Mouse (Mus musculus): ENCODE data around the gene Cyb5r2. TPM values are rescaled to one million over a fixed set of nuclear protein-coding genes. Genes with fewer than 3 reads are reported as not detected.

Gene Cyb5r2
- 0.47 and 0.51 TPM in 2 replicates for polyA plus RNA-seq (2012; rRNA removed)

- H3K4me1 ChIP-seq (ENCODE audit: control insufficient read depth, insufficient read depth, low read length), result peaks cover 3% of the 10 kb centered on the region; the same call in 1 of the 2 replicates
- H3K4me3 ChIP-seq (replicated peaks; ENCODE audit: insufficient read depth, low read depth, low read length), result peak within 1 kb of the TSS; percentile 12
- TF ChIP-seq CTCF (IDR thresholded peaks at IDR 0.05; ENCODE audit: borderline replicate concordance, insufficient read depth, low read depth, low read length) (no peak), POLR2A (IDR thresholded peaks at IDR 0.05; ENCODE audit: borderline replicate concordance, insufficient read depth, low read length) (no peak)
- DNase-seq, result no peak
- H3K27ac ChIP-seq (ENCODE audit: insufficient read depth, low read length), result no peak within 1 kb of the TSS
- 14% methylated on average over 23 of the region's 23 CpGs for WGBS
- H3K27me3 ChIP-seq (ENCODE audit: control insufficient read depth, insufficient read depth, low read length), result no peaks in the 10 kb centered on the region
Observed at GRCm38 (mm10) chr7:107757308-107758151, at the start of gene Cyb5r2. Gene Cyb5r2, minus strand, starts transcription at chr7:107758032.

GRCm38 (mm10) chr7:107802138-107802537 is 44.3 kb upstream of the Cyb5r2 start:
- WGBS, result 62% methylated on average over 3 of the region's 3 CpGs
- no peak for DNase-seq
- Histone ChIP-seq H3K27me3 (ENCODE audit: control insufficient read depth, insufficient read depth, low read length) (no peaks in the 10 kb centered on the region), H3K4me1 (ENCODE audit: control insufficient read depth, insufficient read depth, low read length) (no peaks in the 10 kb centered on the region), H3K27ac (ENCODE audit: insufficient read depth, low read length) (no peak overlapping the region), H3K4me3 (replicated peaks; ENCODE audit: insufficient read depth, low read depth, low read length) (no peak overlapping the region)
- TF ChIP-seq CTCF (IDR thresholded peaks at IDR 0.05; ENCODE audit: borderline replicate concordance, insufficient read depth, low read depth, low read length) (no peak), POLR2A (IDR thresholded peaks at IDR 0.05; ENCODE audit: borderline replicate concordance, insufficient read depth, low read length) (no peak)

GRCm38 (mm10) chr7:107801108-107801507 is 43.3 kb upstream of the Cyb5r2 start, which contains the start of gene Ovch2:
Gene Ovch2, minus strand, starts transcription at chr7:107801208.
- H3K27ac ChIP-seq (ENCODE audit: insufficient read depth, low read length), result no peak within 1 kb of the TSS
- TF ChIP-seq CTCF (IDR thresholded peaks at IDR 0.05; ENCODE audit: borderline replicate concordance, insufficient read depth, low read depth, low read length) (no peak), POLR2A (IDR thresholded peaks at IDR 0.05; ENCODE audit: borderline replicate concordance, insufficient read depth, low read length) (no peak)

GRCm38 (mm10) chr7:107796500-107796899 is 38.7 kb upstream of the Cyb5r2 start:
- no peak for DNase-seq
- 90% methylated on average over 2 of the region's 2 CpGs for WGBS

More at GRCm38 (mm10) chr7:107801108-107801507, 43.3 kb upstream of the Cyb5r2 start, which contains the start of gene Ovch2:
- no peaks in the 10 kb centered on the region for H3K27me3 ChIP-seq (ENCODE audit: control insufficient read depth, insufficient read depth, low read length)
- H3K4me3 ChIP-seq (replicated peaks; ENCODE audit: insufficient read depth, low read depth, low read length), result no peak within 1 kb of the TSS
- WGBS, result 86% methylated on average over 2 of the region's 2 CpGs
- no peaks in the 10 kb centered on the region for H3K4me1 ChIP-seq (ENCODE audit: control insufficient read depth, insufficient read depth, low read length)
- DNase-seq, result no peak

GRCm38 (mm10) chr7:107787977-107788620 is 30.3 kb upstream of the Cyb5r2 start:
- no peak for DNase-seq
- no peak overlapping the region for H3K27ac ChIP-seq (ENCODE audit: insufficient read depth, low read length)

More at GRCm38 (mm10) chr7:107796500-107796899, 38.7 kb upstream of the Cyb5r2 start:
- Histone ChIP-seq H3K4me1 (ENCODE audit: control insufficient read depth, insufficient read depth, low read length) (no peaks in the 10 kb centered on the region), H3K4me3 (replicated peaks; ENCODE audit: insufficient read depth, low read depth, low read length) (no peak overlapping the region), H3K27me3 (ENCODE audit: control insufficient read depth, insufficient read depth, low read length) (no peaks in the 10 kb centered on the region), H3K27ac (ENCODE audit: insufficient read depth, low read length) (no peak overlapping the region)
- TF ChIP-seq POLR2A (IDR thresholded peaks at IDR 0.05; ENCODE audit: borderline replicate concordance, insufficient read depth, low read length), result no peak
- no peak for TF ChIP-seq CTCF (IDR thresholded peaks at IDR 0.05; ENCODE audit: borderline replicate concordance, insufficient read depth, low read depth, low read length)

GRCm38 (mm10) chr7:107779611-107780010 is 21.8 kb upstream of the Cyb5r2 start:
- no peak for TF ChIP-seq POLR2A (IDR thresholded peaks at IDR 0.05; ENCODE audit: borderline replicate concordance, insufficient read depth, low read length)
- TF ChIP-seq CTCF (IDR thresholded peaks at IDR 0.05; ENCODE audit: borderline replicate concordance, insufficient read depth, low read depth, low read length), result peak; percentile 39; the same call in 1 of the 2 replicates
- 46% methylated on average over 4 of the region's 4 CpGs for WGBS
- DNase-seq, result peak in 1 of 2 experiments; percentile 9
- Histone ChIP-seq H3K27me3 (ENCODE audit: control insufficient read depth, insufficient read depth, low read length) (no peaks in the 10 kb centered on the region), H3K27ac (ENCODE audit: insufficient read depth, low read length) (no peak overlapping the region), H3K4me1 (ENCODE audit: control insufficient read depth, insufficient read depth, low read length) (no peaks in the 10 kb centered on the region), H3K4me3 (replicated peaks; ENCODE audit: insufficient read depth, low read depth, low read length) (no peak overlapping the region)

More at GRCm38 (mm10) chr7:107787977-107788620, 30.3 kb upstream of the Cyb5r2 start:
- no peaks in the 10 kb centered on the region for H3K4me1 ChIP-seq (ENCODE audit: control insufficient read depth, insufficient read depth, low read length)
- 62% methylated on average over 3 of the region's 3 CpGs for WGBS
- H3K4me3 ChIP-seq (replicated peaks; ENCODE audit: insufficient read depth, low read depth, low read length), result no peak overlapping the region
- TF ChIP-seq POLR2A (IDR thresholded peaks at IDR 0.05; ENCODE audit: borderline replicate concordance, insufficient read depth, low read length), result no peak
- TF ChIP-seq CTCF (IDR thresholded peaks at IDR 0.05; ENCODE audit: borderline replicate concordance, insufficient read depth, low read depth, low read length), result no peak
- H3K27me3 ChIP-seq (ENCODE audit: control insufficient read depth, insufficient read depth, low read length), result no peaks in the 10 kb centered on the region

GRCm38 (mm10) chr7:107778216-107778615 is 20.4 kb upstream of the Cyb5r2 start:
- Histone ChIP-seq H3K4me3 (replicated peaks; ENCODE audit: insufficient read depth, low read depth, low read length) (no peak overlapping the region), H3K4me1 (ENCODE audit: control insufficient read depth, insufficient read depth, low read length) (no peaks in the 10 kb centered on the region), H3K27ac (ENCODE audit: insufficient read depth, low read length) (no peak overlapping the region), H3K27me3 (ENCODE audit: control insufficient read depth, insufficient read depth, low read length) (no peaks in the 10 kb centered on the region)
- no peak for DNase-seq
- 78% methylated on average over 1 of the region's 1 CpGs for WGBS
- TF ChIP-seq POLR2A (IDR thresholded peaks at IDR 0.05; ENCODE audit: borderline replicate concordance, insufficient read depth, low read length), result no peak
- TF ChIP-seq CTCF (IDR thresholded peaks at IDR 0.05; ENCODE audit: borderline replicate concordance, insufficient read depth, low read depth, low read length), result no peak

Data from cerebellum, adult 2 months (tissue).